Mouse (Mus musculus) thymus, adult 2 months (tissue): ENCODE measurements around the gene Cyp2d22. TPM values are rescaled to one million over a fixed set of nuclear protein-coding genes. Genes with fewer than 3 reads are reported as not detected.
A peak's percentile ranks its signal among the peaks of the same experiment; 100 is the strongest.

Experiments
- DNase-seq: peaks from one replicate; pipeline ENCODE4 v3.0.0; 2021
- H3K27ac ChIP-seq: fragments of 200-500 bp; 2 replicates; pipeline ENCODE4 v1.5.1; 2012; ENCODE audit warnings: low read length, control low read depth; ENCODE audit not compliant: control insufficient read depth, insufficient read depth
- H3K27me3 ChIP-seq: fragments of 200-500 bp; 2 replicates; pipeline ENCODE4 v1.6.1; 2012; ENCODE audit warnings: mild to moderate bottlenecking, low read length, moderate library complexity, mixed read lengths; ENCODE audit not compliant: control insufficient read depth, insufficient read depth
- H3K36me3 ChIP-seq: fragments of 200-500 bp; 2 replicates; pipeline ENCODE4 v1.6.1; 2012; ENCODE audit warnings: mild to moderate bottlenecking, low read length, moderate library complexity; ENCODE audit not compliant: control insufficient read depth, insufficient read depth
- H3K4me1 ChIP-seq: fragments of 200-500 bp; replicated peaks from 2 replicates; pipeline ENCODE4 v1.6.1; 2012; ENCODE audit warnings: low read length; ENCODE audit not compliant: control insufficient read depth, insufficient read depth
- H3K4me3 ChIP-seq: fragments of 200-500 bp; 2 replicates; pipeline ENCODE4 v1.5.1; 2012; ENCODE audit warnings: mild to moderate bottlenecking, low read length, control low read depth, moderate library complexity; ENCODE audit not compliant: control insufficient read depth, insufficient read depth
- CTCF ChIP-seq: fragments of 200-500 bp; IDR thresholded peaks from 2 replicates; pipeline ENCODE4 v1.5.1; 2012; ENCODE audit warnings: mild to moderate bottlenecking, control low read depth, low read length, moderate library complexity, borderline replicate concordance; ENCODE audit not compliant: control insufficient read depth, poor library complexity, insufficient read depth; ENCODE audit errors: extremely low read depth
- POLR2A ChIP-seq: fragments of 200-500 bp; IDR thresholded peaks from 2 replicates; pipeline ENCODE4 v1.6.1; 2012; ENCODE audit warnings: mild to moderate bottlenecking, low read length, control low read depth, moderate library complexity; ENCODE audit not compliant: control insufficient read depth, poor library complexity, insufficient read depth; ENCODE audit errors: extremely low read depth
- WGBS: fragments of 180-500 bp; shearing (Covaris S2); methylation state at CpG from one replicate; pipeline ENCODE4 v1.1.7; 2018; 5-methylcytosine and 5-hydroxymethylcytosine counted together
- polyA plus RNA-seq: library from polyadenylated mRNA; depleted of rRNA; stranded (reverse); fragments of >200 nt; gene quantifications from 2 replicates; pipeline ENCODE4 v1.2.3, GENCODE M21; 2012

Gene Cyp2d22
- polyA plus RNA-seq, 1 experiment = 15.7 TPM

GRCm38 (mm10) chr15:82339150-82339549 lies 40.9 kb downstream of the Cyp2d22 start:
- peak overlapping the region; percentile 60 for H3K4me3 ChIP-seq
- H3K36me3 ChIP-seq = no peaks in the 10 kb centered on the region; the same call in 1 of the 2 replicates
- no peak for TF ChIP-seq CTCF
- TF ChIP-seq POLR2A = no peak; the same call in 1 of the 2 replicates
- no peaks in the 10 kb centered on the region for H3K27me3 ChIP-seq
- no peak overlapping the region for H3K27ac ChIP-seq
- peaks cover 26% of the 10 kb centered on the region for H3K4me1 ChIP-seq
- DNase-seq = no peak
- 64% methylated on average over 10 of the region's 10 CpGs for WGBS

GRCm38 (mm10) chr15:82338593-82339112 lies 41.4 kb downstream of the Cyp2d22 start, which contains the start of the genes Naga, Pheta2 and Smdt1:
Gene Naga, minus strand, starts transcription at chr15:82338925.
Gene Pheta2, plus strand, starts transcription at chr15:82338942.
Gene Smdt1, plus strand, starts transcription at chr15:82338959.
- peak; percentile 97 for DNase-seq
- TF ChIP-seq CTCF (0 out of 2 replicates have a peak, but pooled peaks have one; percentile 41), POLR2A (peak; percentile 67; the same call in 1 of the 2 replicates)
- under 1% methylated on average over 41 of the region's 41 CpGs for WGBS

GRCm38 (mm10) chr15:82337875-82338274 lies 42.2 kb downstream of the Cyp2d22 start:
- DNase-seq = peak; percentile 16
- H3K27me3 ChIP-seq = no peaks in the 10 kb centered on the region
- no peak overlapping the region; the same call in 1 of the 2 replicates for H3K4me3 ChIP-seq
- 4% methylated on average over 4 of the region's 4 CpGs for WGBS
- TF ChIP-seq CTCF (no peak), POLR2A (no peak)
- H3K4me1 ChIP-seq = peaks cover 26% of the 10 kb centered on the region
- no peak overlapping the region for H3K27ac ChIP-seq
- no peaks in the 10 kb centered on the region; the same call in 1 of the 2 replicates for H3K36me3 ChIP-seq

More at GRCm38 (mm10) chr15:82338593-82339112, 41.4 kb downstream of the Cyp2d22 start, which contains the start of the genes Naga, Pheta2 and Smdt1:
- H3K4me1 ChIP-seq = peaks cover 26% of the 10 kb centered on the region
- H3K4me3 ChIP-seq = peak within 1 kb of the TSS; percentile 60
- no peaks in the 10 kb centered on the region; the same call in 1 of the 2 replicates for H3K36me3 ChIP-seq
- H3K27ac ChIP-seq = no peak within 1 kb of the TSS
- H3K27me3 ChIP-seq = no peaks in the 10 kb centered on the region

GRCm38 (mm10) chr15:82336629-82337028 lies 43.4 kb downstream of the Cyp2d22 start:
- WGBS = 96% methylated on average over 12 of the region's 12 CpGs
- no peak overlapping the region for H3K27ac ChIP-seq

GRCm38 (mm10) chr15:82335194-82335593 lies 44.9 kb downstream of the Cyp2d22 start:
- TF ChIP-seq POLR2A = no peak
- no peak for TF ChIP-seq CTCF
- H3K27ac ChIP-seq = no peak overlapping the region
- no peak for DNase-seq
- peaks cover 11% of the 10 kb centered on the region for H3K4me1 ChIP-seq
- H3K4me3 ChIP-seq = no peak overlapping the region
- no peaks in the 10 kb centered on the region for H3K27me3 ChIP-seq
- WGBS = 98% methylated on average over 4 of the region's 4 CpGs
- no peaks in the 10 kb centered on the region; the same call in 1 of the 2 replicates for H3K36me3 ChIP-seq

More at GRCm38 (mm10) chr15:82336629-82337028, 43.4 kb downstream of the Cyp2d22 start:
- H3K36me3 ChIP-seq = no peaks in the 10 kb centered on the region; the same call in 1 of the 2 replicates
- peaks cover 19% of the 10 kb centered on the region for H3K4me1 ChIP-seq
- H3K4me3 ChIP-seq = no peak overlapping the region
- H3K27me3 ChIP-seq = no peaks in the 10 kb centered on the region
- no peak for DNase-seq
- no peak for TF ChIP-seq CTCF

- Histone ChIP-seq H3K27me3 (no peaks in the 10 kb centered on the region), H3K4me1 (peaks cover 6% of the 10 kb centered on the region; the same call in 1 of the 2 replicates), H3K27ac (no peak overlapping the region), H3K4me3 (no peak overlapping the region), H3K36me3 (no peaks in the 10 kb centered on the region)
- 55% methylated on average over 2 of the region's 2 CpGs for WGBS
- TF ChIP-seq POLR2A (no peak), CTCF (no peak)
- DNase-seq = no peak
Measured at GRCm38 (mm10) chr15:82325382-82325781, 54.7 kb downstream of the Cyp2d22 start.
